Mouse (Mus musculus): ENCODE data around the gene Col5a2. TPM values are rescaled to one million over a fixed set of nuclear protein-coding genes. Genes with fewer than 3 reads are reported as not detected.

Col5a2 gene
- total and polyA plus RNA-seq, 3 experiments = 0.07 to 0.46 TPM; not detected in 1

DNA sequence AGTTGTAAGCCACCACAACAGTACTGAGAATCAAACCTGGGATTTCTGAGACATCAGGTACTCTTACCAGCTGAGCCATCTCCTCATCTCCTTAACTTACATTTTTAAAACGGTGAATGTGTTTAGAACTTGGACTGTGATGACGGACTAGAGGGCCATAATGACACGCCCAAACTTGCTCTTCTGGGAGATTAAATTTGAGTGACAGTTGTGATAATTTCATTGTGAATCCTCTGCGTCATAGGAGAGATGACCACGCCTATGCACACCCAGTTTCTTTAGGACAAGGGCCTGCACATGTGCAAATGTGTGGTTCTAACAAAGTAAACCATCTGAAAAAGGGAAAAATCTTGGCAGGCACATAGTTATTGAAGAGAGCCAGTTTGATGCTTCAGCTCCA, 79.2 kb downstream of the Col5a2 start:
- peak; percentile 24 for DNase-seq (ENCODE audit: low read depth, low spot score)
- no peaks in the 10 kb centered on the region for H3K79me2 ChIP-seq (ENCODE audit: control insufficient read depth, insufficient read depth, low read length, poor library complexity)
- H3K4me3 ChIP-seq (ENCODE audit: control insufficient read depth in 1 of 2, insufficient read depth in 1 of 2, low read depth in 2 of 2, low read length in 2 of 2) = peak overlapping the region in 1 of 2 experiments; percentile 29; a peak in 1 of 4 replicates
- no peaks in the 10 kb centered on the region for H3K9me3 ChIP-seq (replicated peaks; ENCODE audit: insufficient read depth, low read length)
- peaks cover 2 to 4% of the 10 kb centered on the region in 2 experiments; a peak in 3 of 4 replicates for H3K4me1 ChIP-seq (ENCODE audit: control insufficient read depth in 1 of 2, insufficient read depth in 2 of 2, low read length in 2 of 2)
- TF ChIP-seq ETS1 (IDR thresholded peaks at IDR 0.05; ENCODE audit: low read depth, low read length) (peak; percentile 51), MEF2A (IDR thresholded peaks at IDR 0.05; ENCODE audit: extremely low read depth, insufficient replicate concordance, low read depth, low read length, poor library complexity, severe bottlenecking) (no peak), MXI1 (IDR thresholded peaks at IDR 0.05; ENCODE audit: low read depth, low read length) (peak; percentile 31; the same call in 1 of the 2 replicates), NRF1 (IDR thresholded peaks at IDR 0.05; ENCODE audit: insufficient read depth, low read depth, low read length, poor library complexity, severe bottlenecking) (peak; percentile 34; the same call in 1 of the 2 replicates), MYC (IDR thresholded peaks at IDR 0.05; ENCODE audit: low read depth, low read length) (no peak), CHD1 (IDR thresholded peaks at IDR 0.05; ENCODE audit: low read depth, low read length) (no peak), MAZ (IDR thresholded peaks at IDR 0.05; ENCODE audit: low read depth, low read length) (no peak), TAL1 (IDR thresholded peaks at IDR 0.05; ENCODE audit: low read length) (no peak), ZC3H11A (IDR thresholded peaks at IDR 0.05; ENCODE audit: low read depth, low read length) (no peak), JUND (IDR thresholded peaks at IDR 0.05; ENCODE audit: low read depth, low read length) (no peak), USF2 (IDR thresholded peaks at IDR 0.05; ENCODE audit: borderline replicate concordance in 1 of 2, insufficient read depth in 1 of 2, low read depth in 1 of 2, low read length in 2 of 2) (no peak), ZKSCAN1 (IDR thresholded peaks at IDR 0.05; ENCODE audit: low read depth, low read length) (no peak), MYB (IDR thresholded peaks at IDR 0.05; ENCODE audit: low read depth, low read length) (no peak)
- peaks cover 0 to 8% of the 10 kb centered on the region in 2 experiments; a peak in 2 of 4 replicates for H3K36me3 ChIP-seq (ENCODE audit: control insufficient read depth in 1 of 2, insufficient read depth in 2 of 2, low read length in 2 of 2)
- H3K27me3 ChIP-seq (ENCODE audit: control insufficient read depth in 1 of 2, insufficient read depth in 2 of 2, low read length in 2 of 2) = no peaks in the 10 kb centered on the region
- peak overlapping the region; percentile 47; the same call in 1 of the 2 replicates for H3K27ac ChIP-seq (ENCODE audit: control insufficient read depth, low read depth, low read length)
- no peak overlapping the region for H3K9ac ChIP-seq (ENCODE audit: control insufficient read depth, low read depth, low read length, poor library complexity, severe bottlenecking)

DNA sequence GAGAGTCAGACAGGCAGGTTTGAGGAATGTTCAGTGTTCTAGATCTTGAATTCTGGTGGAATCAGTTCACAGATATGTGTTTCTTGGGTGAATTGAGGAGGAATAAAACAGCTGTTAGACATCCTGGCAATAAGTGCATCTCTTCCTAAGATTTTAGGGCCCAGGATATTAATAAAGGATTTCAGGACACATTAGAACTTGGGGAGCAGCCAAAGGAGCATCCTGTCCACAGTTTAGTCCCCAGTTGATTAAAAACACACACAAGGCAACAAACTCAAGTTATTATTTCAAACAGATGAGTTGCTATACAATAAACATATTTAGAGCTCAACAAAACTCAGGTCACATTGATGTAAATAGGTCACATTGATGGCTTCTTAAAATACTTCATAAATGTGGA, 82.5 kb downstream of the Col5a2 start:
- Histone ChIP-seq H3K4me3 (ENCODE audit: control insufficient read depth in 1 of 2, insufficient read depth in 1 of 2, low read depth in 2 of 2, low read length in 2 of 2) (no peak overlapping the region), H3K4me1 (ENCODE audit: control insufficient read depth in 1 of 2, insufficient read depth in 2 of 2, low read length in 2 of 2) (peaks cover 2 to 4% of the 10 kb centered on the region in 2 experiments; a peak in 3 of 4 replicates), H3K36me3 (ENCODE audit: control insufficient read depth in 1 of 2, insufficient read depth in 2 of 2, low read length in 2 of 2) (peaks cover 0 to 8% of the 10 kb centered on the region in 2 experiments; a peak in 2 of 4 replicates), H3K9ac (ENCODE audit: control insufficient read depth, low read depth, low read length, poor library complexity, severe bottlenecking) (no peak overlapping the region), H3K27me3 (ENCODE audit: control insufficient read depth in 1 of 2, insufficient read depth in 2 of 2, low read length in 2 of 2) (no peaks in the 10 kb centered on the region), H3K9me3 (replicated peaks; ENCODE audit: insufficient read depth, low read length) (no peaks in the 10 kb centered on the region), H3K27ac (ENCODE audit: control insufficient read depth, low read depth, low read length) (no peak overlapping the region), H3K79me2 (ENCODE audit: control insufficient read depth, insufficient read depth, low read length, poor library complexity) (no peaks in the 10 kb centered on the region)
- DNase-seq (ENCODE audit: low read depth, low spot score) = no peak
- TF ChIP-seq POLR2AphosphoS2 (IDR thresholded peaks at IDR 0.05; ENCODE audit: low read length) = no peak

All from MEL (cell line).